Mouse (Mus musculus) brain, embryonic 18.5 days (tissue): ENCODE measurements around the gene Gbp2b.
"Not testable (repeated sequence)": the region's sequence is repeated elsewhere in the genome, so short reads cannot be mapped to it uniquely, and the experiment has no call there.

Experiments
- DNase-seq: peaks from one replicate; pipeline ENCODE4 v3.0.0-alpha.2; 2012; ENCODE audit warnings: low read depth, low spot score

Gene Gbp2b

GRCm38 (mm10) chr3:142620111-142620955, 25.7 kb downstream of the Gbp2b start, which contains the start of gene Gbp2:
Gene Gbp2 (plus strand): TSS chr3:142620602.
- no peak for DNase-seq

- DNase-seq, result no peak
These were observed 26.4 kb downstream of the Gbp2b start for GRCm38 (mm10) chr3:142620956-142621562.

GRCm38 (mm10) chr3:142630385-142630784, 35.7 kb downstream of the Gbp2b start:
- no peak for DNase-seq

GRCm38 (mm10) chr3:142640201-142640600, 45.6 kb downstream of the Gbp2b start:
- no peak for DNase-seq

- peak; percentile 42 for DNase-seq
These were observed 51.3 kb downstream of the Gbp2b start for GRCm38 (mm10) chr3:142645949-142646348.

GRCm38 (mm10) chr3:142647836-142648235, 53.2 kb downstream of the Gbp2b start:
- not testable (repeated sequence) for DNase-seq

- DNase-seq, result no peak
These were observed 55.6 kb downstream of the Gbp2b start for GRCm38 (mm10) chr3:142650205-142650604.

GRCm38 (mm10) chr3:142664723-142665122, 70.1 kb downstream of the Gbp2b start:
- DNase-seq, result no peak
